Mouse (Mus musculus): ENCODE measurements around the gene Gm17018.

Gm17018 gene

GRCm38 (mm10) chr19:45549128-45549915 is 11.1 kb upstream of the Gm17018 start:
- no peak for DNase-seq (ENCODE audit: low spot score in 2 of 2)

GRCm38 (mm10) chr19:45549948-45550347 is 10.5 kb upstream of the Gm17018 start:
- no peak for DNase-seq (ENCODE audit: low spot score in 2 of 2)

DNA sequence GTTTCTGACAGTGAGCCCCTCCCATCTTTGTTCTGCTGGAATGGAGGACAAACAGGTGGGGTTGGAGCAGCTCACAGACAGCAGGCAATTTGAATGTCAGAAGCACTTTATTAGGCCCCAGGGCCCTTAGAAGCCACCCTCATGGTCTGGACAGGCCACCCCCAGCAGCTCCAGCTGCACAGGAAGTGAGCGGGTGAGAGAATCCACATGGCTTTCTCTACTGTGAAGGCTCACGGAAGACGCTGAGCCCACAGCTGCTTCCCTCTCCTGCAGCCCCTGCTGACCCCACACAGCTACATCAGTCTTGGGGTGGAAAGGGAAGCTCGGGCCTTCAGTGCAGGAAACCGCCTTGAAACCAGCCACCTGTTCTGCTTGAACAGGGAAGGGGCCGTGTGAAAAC is 8.2 kb upstream of the Gm17018 start:
- DNase-seq (ENCODE audit: low spot score in 2 of 2): no peak

GRCm38 (mm10) chr19:45554136-45554535 is 6.3 kb upstream of the Gm17018 start:
- no peak for DNase-seq (ENCODE audit: low spot score in 2 of 2)

DNA sequence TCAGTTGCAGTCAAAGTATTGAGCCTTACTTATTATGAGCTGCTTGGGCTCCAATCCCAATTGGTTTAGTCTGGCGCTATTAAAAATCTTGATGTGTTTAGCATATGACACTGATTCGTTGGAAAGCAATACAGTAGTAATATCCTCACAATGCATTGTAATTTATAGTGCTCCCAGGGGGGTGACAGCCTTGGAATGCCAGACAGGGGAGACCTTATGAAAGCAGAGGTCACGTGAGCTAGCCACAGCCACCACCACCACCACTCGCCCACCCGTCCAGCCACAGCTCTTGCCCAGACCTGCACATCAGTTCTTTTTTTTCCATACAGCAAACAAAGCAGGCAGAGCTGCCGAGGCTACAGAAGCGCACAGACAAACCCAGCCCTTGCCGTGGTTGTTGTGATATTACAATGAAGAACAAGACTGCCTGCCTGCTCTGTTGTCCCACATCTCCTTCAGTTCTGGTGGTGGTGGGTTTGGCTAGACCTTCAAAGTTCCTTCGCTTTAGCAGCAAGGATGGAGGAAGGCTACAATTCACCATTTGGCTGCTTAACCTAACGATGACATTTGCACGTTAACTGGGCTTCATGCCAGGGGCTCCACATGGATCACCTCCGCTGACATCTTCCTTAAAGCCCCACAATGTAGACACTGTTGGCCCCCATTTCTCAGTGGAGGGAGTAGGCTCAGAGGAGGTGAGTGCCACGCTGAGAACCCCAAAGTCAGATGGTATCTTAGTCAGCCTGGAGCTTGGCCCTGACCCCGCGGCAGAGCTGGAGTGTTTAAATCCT is 5.7 kb downstream of the Gm17018 start:
- no peak for DNase-seq (ENCODE audit: low spot score in 2 of 2)

DNA sequence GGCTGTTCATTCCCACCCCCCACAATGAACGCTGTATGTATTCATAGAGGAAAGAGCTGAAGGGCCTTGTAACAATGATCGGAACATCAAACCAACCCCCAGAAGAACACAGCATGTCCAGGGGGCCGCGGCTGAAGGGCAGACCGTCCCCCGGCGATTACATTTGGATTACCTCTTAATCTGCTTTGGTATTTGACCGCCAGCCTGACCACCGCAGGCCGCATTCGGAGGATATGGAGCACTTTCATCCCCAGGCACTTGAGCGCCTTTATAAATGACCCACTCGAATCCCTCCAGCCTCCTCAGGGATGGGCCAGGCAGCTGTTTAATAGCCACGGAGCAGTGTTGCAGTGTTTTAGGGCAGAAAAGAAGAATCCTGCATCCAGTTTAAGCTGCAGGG is 7.0 kb downstream of the Gm17018 start:
- no peak for DNase-seq (ENCODE audit: low spot score in 2 of 2)

GRCm38 (mm10) chr19:45573033-45573432 is 12.6 kb downstream of the Gm17018 start:
- DNase-seq (ENCODE audit: low spot score in 2 of 2): no peak

DNA sequence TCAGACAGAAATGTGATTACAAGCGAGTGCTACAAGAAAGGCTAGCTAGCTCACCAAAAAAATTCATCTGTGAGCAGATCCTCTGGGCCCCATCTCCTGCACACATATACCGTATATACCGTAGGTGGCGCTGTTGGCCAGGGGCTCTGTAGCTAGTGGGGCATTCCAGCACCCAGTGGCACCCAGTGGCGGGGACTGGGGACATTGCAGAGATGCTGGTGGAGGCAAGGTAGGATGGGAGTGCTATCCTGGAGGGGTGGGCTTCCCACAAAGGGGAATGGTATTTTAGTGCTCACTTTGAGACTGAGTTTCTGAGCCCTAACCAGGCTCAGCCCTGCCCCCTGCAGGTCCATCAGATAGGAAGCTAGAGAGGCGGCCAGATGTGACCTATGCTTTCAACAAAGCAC is 13.4 kb downstream of the Gm17018 start:
- peak; percentile 54 to 74 for DNase-seq (ENCODE audit: low spot score in 2 of 2)

GRCm38 (mm10) chr19:45574339-45574898 is 14.0 kb downstream of the Gm17018 start:
- DNase-seq (ENCODE audit: low spot score in 2 of 2): no peak

DNA sequence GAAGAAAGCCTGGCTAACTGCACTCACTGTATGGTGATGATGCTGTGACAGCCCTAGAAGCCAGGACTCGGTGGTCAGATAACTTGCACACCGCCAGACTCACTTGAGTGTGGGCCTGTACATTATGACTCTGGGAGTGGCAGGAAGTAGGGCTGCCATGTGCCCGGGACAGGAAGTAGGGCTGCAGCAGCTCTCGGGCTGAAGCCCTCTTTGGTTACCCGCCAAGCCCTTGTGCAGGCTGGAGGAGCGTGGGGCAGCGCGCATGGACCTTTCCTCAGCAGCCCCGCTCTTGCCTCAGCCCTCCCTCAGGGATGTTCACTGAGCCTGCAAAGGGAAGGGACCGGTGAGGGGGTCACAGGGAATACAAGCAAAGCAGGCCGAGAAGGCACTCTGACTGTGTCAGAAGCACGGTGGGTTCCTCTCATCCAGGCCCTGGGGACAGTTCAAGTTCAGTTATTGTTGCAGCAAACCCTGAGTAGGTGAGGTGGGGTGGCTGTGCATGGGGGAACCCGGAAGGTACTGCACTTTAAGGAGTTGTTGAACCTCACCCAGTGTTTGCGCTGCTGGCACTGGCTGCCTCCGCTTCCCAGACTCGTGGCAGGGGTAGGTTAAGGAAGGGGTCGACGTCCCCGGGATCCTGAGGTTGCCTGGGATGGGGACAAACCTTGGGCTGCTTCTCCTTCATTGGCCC is 14.7 kb downstream of the Gm17018 start:
- no peak for DNase-seq (ENCODE audit: low spot score in 2 of 2)

GRCm38 (mm10) chr19:45575632-45576001 is 15.2 kb downstream of the Gm17018 start:
- no peak for DNase-seq (ENCODE audit: low spot score in 2 of 2)

DNA sequence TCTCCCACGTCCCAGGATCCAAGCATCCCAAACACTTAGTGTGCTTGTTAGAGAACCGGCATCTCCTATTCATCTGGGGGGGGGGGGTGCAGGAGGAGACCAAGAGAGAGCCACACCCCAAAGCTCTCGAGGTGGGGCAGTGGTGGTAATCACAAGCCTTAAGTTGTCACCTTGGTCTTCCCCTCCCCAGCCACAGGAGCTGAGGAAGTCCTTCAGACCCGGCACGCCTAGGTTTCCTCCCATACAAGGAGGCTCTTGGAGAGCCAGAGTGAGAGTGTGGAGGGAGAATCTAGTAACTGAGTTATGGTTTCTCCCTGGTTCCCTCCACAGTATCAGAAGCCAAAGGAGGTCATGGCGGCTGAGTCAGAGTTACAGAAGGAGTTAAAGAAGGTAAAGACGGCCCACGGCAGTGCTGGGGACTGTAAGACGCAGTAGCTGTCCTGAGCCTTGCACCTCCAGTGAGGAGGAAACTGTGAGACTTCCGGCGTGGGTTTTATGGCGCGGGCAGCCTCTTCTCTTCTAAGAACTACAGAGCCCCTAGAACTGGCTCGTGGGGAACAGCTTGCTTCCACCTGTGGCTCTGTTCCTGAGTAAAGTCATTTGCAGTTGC is 16.8 kb downstream of the Gm17018 start:
- no peak for DNase-seq (ENCODE audit: low spot score in 2 of 2)

DNA sequence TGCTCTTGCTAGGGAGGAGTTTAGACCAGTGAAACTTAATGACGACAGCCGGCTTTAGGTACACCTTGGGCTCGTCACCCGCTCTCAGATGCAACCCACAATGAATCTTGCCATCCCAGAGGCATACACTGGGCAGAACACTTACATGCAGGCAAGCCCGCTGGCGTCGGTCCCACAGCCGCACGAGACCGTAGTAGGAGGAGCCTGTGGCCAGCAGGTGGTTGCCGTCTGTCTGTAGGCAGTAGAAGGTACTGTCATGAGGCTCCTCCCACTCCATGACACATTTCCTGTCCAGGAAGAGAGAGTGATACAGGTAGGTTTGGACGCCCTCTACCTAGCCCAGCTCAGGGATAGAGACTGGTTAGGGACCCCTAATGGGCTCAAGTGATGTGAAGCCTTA is 18.6 kb downstream of the Gm17018 start:
- DNase-seq (ENCODE audit: low spot score in 2 of 2): no peak

DNA sequence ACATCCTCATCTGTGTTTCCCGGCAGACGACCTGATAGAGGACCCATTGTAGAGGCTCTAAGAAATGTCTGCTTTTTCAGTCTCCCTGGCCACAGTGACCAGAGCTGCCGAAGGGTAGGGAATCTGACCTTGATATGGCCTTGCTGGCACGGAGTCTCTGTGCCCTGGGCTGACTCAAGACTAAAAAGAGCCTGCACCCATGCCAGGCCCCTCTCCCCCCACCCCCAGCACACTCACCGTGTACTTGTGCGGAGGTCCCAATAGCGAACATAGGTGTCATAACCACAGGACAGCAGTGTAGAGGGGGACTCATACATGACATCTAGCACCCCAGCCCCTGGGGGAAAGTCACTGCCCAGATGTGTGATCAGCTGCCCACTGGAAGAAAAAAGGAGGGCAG is 19.0 kb downstream of the Gm17018 start:
- no peak for DNase-seq (ENCODE audit: low spot score in 2 of 2)

GRCm38 (mm10) chr19:45580235-45580634 is 19.8 kb downstream of the Gm17018 start:
- DNase-seq (ENCODE audit: low spot score in 2 of 2): no peak

DNA sequence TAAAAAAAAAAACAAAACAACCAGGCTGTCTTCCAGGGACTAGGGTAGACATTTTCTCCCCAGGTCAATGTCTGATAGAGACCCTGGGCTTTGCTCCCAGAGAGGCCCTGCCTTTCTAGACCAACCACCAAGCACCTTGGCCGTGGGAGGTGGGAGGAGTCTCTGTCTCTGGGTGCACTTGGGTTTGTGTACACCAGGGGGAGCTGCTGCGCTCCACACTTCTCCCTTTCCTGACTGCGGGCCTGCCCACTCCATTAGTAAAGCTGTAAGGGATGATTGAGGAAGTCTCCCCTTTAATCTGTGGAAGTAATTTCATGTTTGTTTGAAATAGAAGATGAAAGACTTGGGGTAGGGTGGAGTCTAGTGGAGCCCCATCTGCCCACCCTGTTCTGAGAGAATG is 20.8 kb downstream of the Gm17018 start:
- peak; percentile 26 to 30 for DNase-seq (ENCODE audit: low spot score in 2 of 2)

DNA sequence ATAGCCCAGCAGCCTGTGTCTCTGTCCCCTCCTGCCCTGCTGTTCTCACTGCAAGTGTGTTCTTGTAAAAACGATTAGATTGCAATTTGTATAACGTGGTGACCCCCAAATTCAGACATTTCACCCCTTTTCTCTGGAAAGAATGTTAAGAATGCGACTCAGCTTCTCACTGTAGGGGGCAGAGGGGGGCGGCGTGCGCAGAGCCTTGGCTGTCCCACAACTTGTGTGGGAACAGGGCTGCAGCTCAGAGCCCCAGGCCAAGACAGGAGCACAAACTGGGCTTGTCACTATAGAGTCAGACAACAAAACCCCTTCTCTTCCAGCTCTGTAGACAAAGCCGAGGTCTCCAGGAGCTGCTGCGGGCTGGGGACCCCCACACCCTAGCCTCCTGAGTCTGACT is 21.7 kb downstream of the Gm17018 start:
- DNase-seq (ENCODE audit: low spot score in 2 of 2): no peak

DNA sequence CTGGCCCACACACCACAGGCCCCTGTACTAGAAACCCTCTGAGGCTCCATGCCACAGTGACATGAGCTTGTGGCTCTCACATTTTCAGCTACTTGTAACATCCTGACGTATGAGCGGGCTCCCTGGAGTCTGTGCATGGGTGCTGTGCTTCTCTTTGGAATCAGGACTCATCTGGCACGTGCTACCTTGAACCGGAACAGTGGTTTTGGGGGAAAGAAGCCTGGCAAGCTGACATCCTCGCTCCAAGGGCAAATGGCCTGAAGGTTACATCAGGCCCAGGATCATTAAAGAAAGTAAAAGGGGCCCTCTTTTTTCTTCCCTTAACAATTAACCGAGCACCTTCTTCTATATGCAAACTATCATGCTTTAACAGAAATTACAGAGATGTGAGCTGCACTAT is 22.7 kb downstream of the Gm17018 start:
- no peak for DNase-seq (ENCODE audit: low spot score in 2 of 2)

GRCm38 (mm10) chr19:45584856-45585620 is 24.6 kb downstream of the Gm17018 start:
- no peak for DNase-seq (ENCODE audit: low spot score in 2 of 2)

GRCm38 (mm10) chr19:45586850-45587249 is 26.4 kb downstream of the Gm17018 start:
- no peak for DNase-seq (ENCODE audit: low spot score in 2 of 2)
